Mouse (Mus musculus): ENCODE measurements around the gene Lmna. TPM values are rescaled to one million over a fixed set of nuclear protein-coding genes. Genes with fewer than 3 reads are reported as not detected.

Gene Lmna
- total RNA-seq, 2 experiments from 2014 or later, result 0.41 TPM; not detected in 1

- no peak for ATAC-seq (replicated peaks; ENCODE audit: poor library complexity, severe bottlenecking)
These were observed 30.3 kb upstream of the Lmna start for GRCm38 (mm10) chr3:88540085-88540484.

- ATAC-seq (replicated peaks; ENCODE audit: poor library complexity, severe bottlenecking), result no peak
These were observed 29.6 kb upstream of the Lmna start for GRCm38 (mm10) chr3:88539397-88539796.

- no peak for ATAC-seq (replicated peaks; ENCODE audit: poor library complexity, severe bottlenecking)
These were observed 28.8 kb upstream of the Lmna start for GRCm38 (mm10) chr3:88538271-88539145.

GRCm38 (mm10) chr3:88537146-88537545 is 27.4 kb upstream of the Lmna start:
- ATAC-seq (replicated peaks; ENCODE audit: poor library complexity, severe bottlenecking), result no peak

GRCm38 (mm10) chr3:88536103-88536930 is 26.6 kb upstream of the Lmna start:
- peak; percentile 58 for ATAC-seq (replicated peaks; ENCODE audit: poor library complexity, severe bottlenecking)

GRCm38 (mm10) chr3:88535527-88535926 is 25.8 kb upstream of the Lmna start:
- ATAC-seq (replicated peaks; ENCODE audit: poor library complexity, severe bottlenecking), result no peak

- no peak for ATAC-seq (replicated peaks; ENCODE audit: poor library complexity, severe bottlenecking)
These were observed 25.2 kb upstream of the Lmna start for GRCm38 (mm10) chr3:88535005-88535404.

- no peak for ATAC-seq (replicated peaks; ENCODE audit: poor library complexity, severe bottlenecking)
These were observed 23.9 kb upstream of the Lmna start for GRCm38 (mm10) chr3:88533706-88534105.

- ATAC-seq (replicated peaks; ENCODE audit: poor library complexity, severe bottlenecking), result 0 out of 2 replicates have a peak, but pooled peaks have one; percentile 2
These were observed 23.1 kb upstream of the Lmna start for GRCm38 (mm10) chr3:88532689-88533511.

GRCm38 (mm10) chr3:88532299-88532674 is 22.5 kb upstream of the Lmna start, which contains the start of gene Mex3a:
Gene Mex3a (plus strand): TSS chr3:88532395.
- no peak for ATAC-seq (replicated peaks; ENCODE audit: poor library complexity, severe bottlenecking)

- peak; percentile 58 for ATAC-seq (replicated peaks; ENCODE audit: poor library complexity, severe bottlenecking)
These were observed 21.9 kb upstream of the Lmna start for GRCm38 (mm10) chr3:88531348-88532298.

- no peak for ATAC-seq (replicated peaks; ENCODE audit: poor library complexity, severe bottlenecking)
These were observed 20.5 kb upstream of the Lmna start for GRCm38 (mm10) chr3:88530082-88530864.

- no peak for ATAC-seq (replicated peaks; ENCODE audit: poor library complexity, severe bottlenecking)
These were observed 19.6 kb upstream of the Lmna start for GRCm38 (mm10) chr3:88529204-88530000.

GRCm38 (mm10) chr3:88528646-88529045 is 18.9 kb upstream of the Lmna start:
- ATAC-seq (replicated peaks; ENCODE audit: poor library complexity, severe bottlenecking), result no peak

- ATAC-seq (replicated peaks; ENCODE audit: poor library complexity, severe bottlenecking), result no peak
These were observed 17.8 kb upstream of the Lmna start for GRCm38 (mm10) chr3:88527565-88527964.

GRCm38 (mm10) chr3:88526157-88527131 is 16.7 kb upstream of the Lmna start:
- peak; percentile 80 for ATAC-seq (replicated peaks; ENCODE audit: poor library complexity, severe bottlenecking)
